Mouse (Mus musculus): ENCODE results near the gene Gli3. TPM values are rescaled to one million over a fixed set of nuclear protein-coding genes. Genes with fewer than 3 reads are reported as not detected.

The Gli3 gene
- polyA plus RNA-seq, 1 experiment, result not detected

DNA sequence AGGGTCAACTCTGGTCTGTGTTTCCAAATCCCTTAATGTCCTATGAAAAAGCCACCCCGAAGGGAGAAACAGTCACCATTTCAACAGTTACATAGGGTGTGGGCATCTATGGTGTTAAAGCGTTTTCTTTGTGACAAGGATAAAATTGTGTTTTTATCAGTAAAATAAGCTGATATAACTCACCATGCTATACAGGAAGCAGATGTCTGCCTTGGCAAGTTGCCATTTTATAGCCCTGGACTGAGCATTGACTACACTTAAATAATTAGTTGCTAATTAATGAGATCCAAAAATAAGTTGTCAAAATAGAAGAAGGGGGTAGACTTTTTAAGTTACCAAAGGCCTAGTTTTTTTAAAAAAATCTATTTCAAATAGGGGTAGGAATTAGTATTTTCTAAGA is 11.4 kb downstream of the Gli3 start:
- no peaks in the 10 kb centered on the region for H3K36me3 ChIP-seq (ENCODE audit: control insufficient read depth)
- H3K4me1 ChIP-seq (ENCODE audit: control insufficient read depth), result no peaks in the 10 kb centered on the region
- H3K4me3 ChIP-seq (replicated peaks), result no peak overlapping the region
- no peaks in the 10 kb centered on the region for H3K27me3 ChIP-seq (ENCODE audit: control insufficient read depth)
- H3K9me3 ChIP-seq (ENCODE audit: control insufficient read depth, low read length), result no peaks in the 10 kb centered on the region
- no peak for TF ChIP-seq GATA1 (IDR thresholded peaks at IDR 0.05; ENCODE audit: low read length)
- TF ChIP-seq TAL1 (IDR thresholded peaks at IDR 0.05; ENCODE audit: low read length), result no peak

DNA sequence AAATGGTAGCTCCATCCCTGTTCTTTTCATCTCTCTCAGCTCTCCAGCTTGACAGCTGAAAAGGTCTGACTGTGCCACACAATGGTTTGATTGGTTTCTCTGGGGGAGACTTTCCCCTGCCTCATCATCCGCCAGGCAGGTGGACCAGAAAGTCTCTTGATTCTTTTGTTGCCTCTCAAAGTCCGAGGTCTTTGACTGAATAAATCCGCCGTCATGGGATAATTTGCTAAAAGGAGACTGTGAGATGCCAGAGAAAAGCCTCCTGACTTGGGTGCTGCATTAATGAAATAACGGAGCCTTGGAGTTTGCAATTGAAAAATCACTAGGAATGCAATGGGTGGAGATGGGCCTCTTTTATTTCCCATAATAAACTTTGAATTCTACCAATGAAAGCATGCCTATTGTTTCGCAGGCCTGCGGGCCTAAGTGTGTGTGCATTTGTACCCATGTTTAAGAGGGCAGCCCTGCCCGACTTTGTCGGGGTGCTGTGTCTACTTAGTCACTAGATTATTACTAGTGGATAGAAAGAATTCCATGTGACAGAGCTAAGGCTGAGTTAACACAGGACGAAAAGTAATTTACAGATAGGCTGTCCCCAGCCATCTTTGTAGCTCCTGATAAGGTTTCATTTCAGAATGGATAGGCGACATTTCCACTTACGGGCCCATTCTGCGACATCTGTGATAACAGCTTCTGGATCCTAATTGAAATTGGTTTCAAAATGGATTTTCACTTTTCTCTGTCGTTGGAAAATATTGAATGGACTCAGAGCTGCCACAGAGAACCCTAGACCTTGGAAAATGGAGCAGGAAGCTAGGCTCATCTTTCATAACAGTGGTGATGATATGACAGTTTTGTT is 23.2 kb downstream of the Gli3 start:
- no peaks in the 10 kb centered on the region for H3K36me3 ChIP-seq (ENCODE audit: control insufficient read depth)
- no peaks in the 10 kb centered on the region for H3K9me3 ChIP-seq (ENCODE audit: control insufficient read depth, low read length)
- no peak for TF ChIP-seq TAL1 (IDR thresholded peaks at IDR 0.05; ENCODE audit: low read length)
- TF ChIP-seq GATA1 (IDR thresholded peaks at IDR 0.05; ENCODE audit: low read length), result no peak
- H3K27me3 ChIP-seq (ENCODE audit: control insufficient read depth), result no peaks in the 10 kb centered on the region
- no peak overlapping the region for H3K4me3 ChIP-seq (replicated peaks)
- no peaks in the 10 kb centered on the region for H3K4me1 ChIP-seq (ENCODE audit: control insufficient read depth)

DNA sequence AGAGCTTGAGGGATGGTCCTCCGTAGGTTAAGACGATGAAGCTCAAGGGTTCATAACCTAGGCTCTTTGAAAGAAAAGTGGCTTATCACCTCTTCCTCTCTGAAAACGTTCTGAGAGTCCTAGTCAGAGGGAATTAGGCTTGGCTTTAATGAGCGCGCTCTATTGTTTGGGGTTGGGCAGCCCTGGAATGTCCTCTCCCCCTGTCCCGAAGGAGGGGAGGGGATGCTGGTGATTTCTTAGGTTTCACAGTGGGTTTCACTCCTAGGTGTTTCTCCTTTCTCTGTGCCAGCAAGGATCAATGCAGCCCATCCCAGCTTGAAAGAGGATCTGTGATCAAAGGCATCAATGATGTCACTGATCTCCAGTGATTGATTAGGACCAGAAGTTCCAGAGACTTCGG is 24.3 kb downstream of the Gli3 start:
- no peaks in the 10 kb centered on the region for H3K27me3 ChIP-seq (ENCODE audit: control insufficient read depth)
- no peaks in the 10 kb centered on the region for H3K9me3 ChIP-seq (ENCODE audit: control insufficient read depth, low read length)
- TF ChIP-seq GATA1 (IDR thresholded peaks at IDR 0.05; ENCODE audit: low read length), result no peak
- no peak for TF ChIP-seq TAL1 (IDR thresholded peaks at IDR 0.05; ENCODE audit: low read length)
- no peaks in the 10 kb centered on the region for H3K36me3 ChIP-seq (ENCODE audit: control insufficient read depth)
- H3K4me1 ChIP-seq (ENCODE audit: control insufficient read depth), result no peaks in the 10 kb centered on the region
- H3K4me3 ChIP-seq (replicated peaks), result no peak overlapping the region

DNA sequence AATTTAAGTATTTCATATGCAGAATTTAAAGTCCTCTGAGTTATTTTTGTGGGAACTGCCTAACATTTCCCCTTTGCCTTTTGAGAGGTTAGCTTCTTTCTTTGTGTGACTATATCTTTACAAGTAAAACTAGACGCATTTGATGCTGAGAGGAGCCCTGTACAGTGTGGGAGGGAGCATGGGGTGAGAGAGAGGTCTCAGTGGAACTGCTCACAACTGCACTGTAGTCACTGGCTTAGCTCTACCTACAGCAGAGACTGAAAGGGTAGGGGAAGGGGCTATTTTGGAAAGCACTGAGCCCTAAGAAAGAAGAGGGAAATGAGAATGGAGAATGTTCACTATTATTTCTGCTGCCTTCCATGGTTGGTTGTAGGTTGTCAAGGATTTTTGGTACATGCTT is 25.0 kb downstream of the Gli3 start:
- no peak for TF ChIP-seq TAL1 (IDR thresholded peaks at IDR 0.05; ENCODE audit: low read length)
- no peak for TF ChIP-seq GATA1 (IDR thresholded peaks at IDR 0.05; ENCODE audit: low read length)
- Histone ChIP-seq H3K27me3 (ENCODE audit: control insufficient read depth) (no peaks in the 10 kb centered on the region), H3K9me3 (ENCODE audit: control insufficient read depth, low read length) (no peaks in the 10 kb centered on the region), H3K4me1 (ENCODE audit: control insufficient read depth) (no peaks in the 10 kb centered on the region), H3K4me3 (replicated peaks) (no peak overlapping the region), H3K36me3 (ENCODE audit: control insufficient read depth) (no peaks in the 10 kb centered on the region)

DNA sequence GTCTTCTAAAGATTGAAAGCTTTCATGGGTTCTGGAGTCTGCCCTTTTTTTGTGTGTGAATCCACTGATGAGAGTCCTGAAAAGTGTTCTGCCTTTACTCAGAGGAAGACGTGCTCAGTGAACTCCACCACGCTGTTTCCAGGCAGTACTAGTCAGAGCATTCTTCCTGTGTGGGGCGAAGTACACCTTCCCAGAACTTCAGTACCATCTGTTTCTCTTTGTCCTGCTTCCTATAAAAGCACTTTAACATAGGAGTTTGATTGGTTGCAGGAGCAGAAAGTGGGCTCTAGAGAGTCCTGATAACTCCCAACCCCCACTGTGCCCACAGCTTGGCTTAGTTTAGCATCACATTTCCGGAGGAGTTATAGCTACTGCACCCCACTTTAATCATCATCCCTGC is 32.8 kb downstream of the Gli3 start:
- Histone ChIP-seq H3K27me3 (ENCODE audit: control insufficient read depth) (no peaks in the 10 kb centered on the region), H3K4me1 (ENCODE audit: control insufficient read depth) (no peaks in the 10 kb centered on the region), H3K36me3 (ENCODE audit: control insufficient read depth) (no peaks in the 10 kb centered on the region), H3K9me3 (ENCODE audit: control insufficient read depth, low read length) (no peaks in the 10 kb centered on the region), H3K4me3 (replicated peaks) (no peak overlapping the region)
- no peak for TF ChIP-seq TAL1 (IDR thresholded peaks at IDR 0.05; ENCODE audit: low read length)
- no peak for TF ChIP-seq GATA1 (IDR thresholded peaks at IDR 0.05; ENCODE audit: low read length)

DNA sequence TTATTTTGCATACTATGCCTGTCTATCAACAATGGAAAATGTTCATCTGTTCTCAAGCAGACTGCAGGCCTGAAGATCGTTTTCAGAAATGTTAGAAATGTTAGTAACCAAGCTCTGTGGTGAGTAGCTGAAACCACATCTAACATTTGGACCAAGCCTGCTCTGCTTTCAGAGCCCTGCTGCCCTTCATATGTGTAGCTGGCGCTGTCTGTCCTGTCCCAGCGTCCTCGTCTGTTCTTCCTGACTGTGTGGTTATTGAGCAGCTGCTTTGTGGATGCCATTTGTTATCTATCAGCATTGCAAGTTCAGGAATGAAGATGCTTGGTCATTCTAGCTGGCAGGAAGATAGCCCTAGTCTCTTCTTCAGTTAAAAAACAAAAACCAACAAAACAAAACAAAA is 35.3 kb downstream of the Gli3 start:
- H3K36me3 ChIP-seq (ENCODE audit: control insufficient read depth), result no peaks in the 10 kb centered on the region

DNA sequence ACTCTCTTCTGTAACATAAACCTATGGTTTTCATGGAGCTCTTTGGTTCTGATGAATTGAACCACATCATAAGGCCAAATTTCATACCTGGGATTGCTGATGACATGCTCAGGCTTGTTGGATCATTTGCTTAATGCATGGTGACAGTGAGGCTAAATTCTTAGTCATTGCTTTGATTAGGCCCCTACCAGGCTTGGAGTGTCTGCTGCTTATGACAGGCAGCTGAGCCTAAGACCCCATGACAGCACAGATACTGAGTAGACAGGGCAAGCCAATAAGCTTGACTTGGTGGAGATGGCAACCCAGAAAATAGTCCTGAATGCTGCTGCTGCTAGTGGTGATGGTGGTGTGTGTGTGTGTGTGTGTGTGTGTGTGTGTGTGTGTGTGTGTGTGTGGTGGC is 47.9 kb downstream of the Gli3 start:
- Histone ChIP-seq H3K4me3 (replicated peaks) (no peak overlapping the region), H3K9me3 (ENCODE audit: control insufficient read depth, low read length) (no peaks in the 10 kb centered on the region), H3K36me3 (ENCODE audit: control insufficient read depth) (no peaks in the 10 kb centered on the region), H3K27me3 (ENCODE audit: control insufficient read depth) (no peaks in the 10 kb centered on the region), H3K4me1 (ENCODE audit: control insufficient read depth) (no peaks in the 10 kb centered on the region)
- TF ChIP-seq GATA1 (IDR thresholded peaks at IDR 0.05; ENCODE audit: low read length) (no peak), TAL1 (IDR thresholded peaks at IDR 0.05; ENCODE audit: low read length) (no peak)

More for the DNA sequence above, 35.3 kb downstream of the Gli3 start:
- Histone ChIP-seq H3K4me3 (replicated peaks) (no peak overlapping the region), H3K9me3 (ENCODE audit: control insufficient read depth, low read length) (no peaks in the 10 kb centered on the region), H3K27me3 (ENCODE audit: control insufficient read depth) (no peaks in the 10 kb centered on the region), H3K4me1 (ENCODE audit: control insufficient read depth) (no peaks in the 10 kb centered on the region)
- TF ChIP-seq GATA1 (IDR thresholded peaks at IDR 0.05; ENCODE audit: low read length) (no peak), TAL1 (IDR thresholded peaks at IDR 0.05; ENCODE audit: low read length) (no peak)

DNA sequence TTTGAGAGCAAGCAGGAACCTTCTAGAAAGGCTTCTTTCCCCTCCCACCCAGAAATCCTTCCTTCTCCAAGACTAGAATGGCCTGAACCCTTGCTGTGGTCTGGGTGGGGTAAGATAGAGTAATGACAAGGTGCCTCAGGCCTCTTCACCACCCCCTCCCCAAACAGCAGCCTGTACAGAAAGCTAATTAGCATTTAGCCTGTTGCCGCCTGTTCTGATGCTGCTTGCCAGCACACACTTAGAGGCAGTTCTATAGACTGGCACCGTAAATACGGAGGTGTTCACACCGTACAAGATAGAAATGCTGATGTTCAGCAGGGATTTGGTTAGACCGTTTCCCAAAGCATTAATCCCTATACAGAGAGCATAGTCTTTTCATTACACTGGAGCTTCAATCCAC is 50.1 kb downstream of the Gli3 start:
- H3K4me1 ChIP-seq (ENCODE audit: control insufficient read depth), result no peaks in the 10 kb centered on the region
- TF ChIP-seq TAL1 (IDR thresholded peaks at IDR 0.05; ENCODE audit: low read length) (no peak), GATA1 (IDR thresholded peaks at IDR 0.05; ENCODE audit: low read length) (no peak)

DNA sequence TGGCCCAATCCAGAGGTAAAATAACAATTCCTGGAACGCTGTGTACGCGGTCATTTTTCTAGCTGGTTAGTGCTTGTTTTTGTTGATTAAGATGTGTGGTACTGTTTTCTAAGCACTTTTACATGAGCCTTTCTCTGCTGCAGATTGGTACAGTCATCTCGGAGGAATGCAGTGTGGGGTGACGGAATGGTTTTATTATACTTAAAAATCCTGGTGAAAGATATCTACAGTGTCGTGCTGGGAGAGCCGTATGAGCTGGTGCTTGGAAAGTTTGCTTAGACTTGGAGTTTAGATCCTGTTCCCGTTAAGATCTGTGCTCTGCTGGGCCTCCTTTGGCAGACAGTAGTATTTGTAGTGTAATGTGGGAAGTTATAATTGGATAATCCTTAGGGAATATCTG is 51.0 kb downstream of the Gli3 start:
- Histone ChIP-seq H3K4me1 (ENCODE audit: control insufficient read depth) (no peaks in the 10 kb centered on the region), H3K27me3 (ENCODE audit: control insufficient read depth) (no peaks in the 10 kb centered on the region), H3K36me3 (ENCODE audit: control insufficient read depth) (no peaks in the 10 kb centered on the region), H3K4me3 (replicated peaks) (no peak overlapping the region), H3K9me3 (ENCODE audit: control insufficient read depth, low read length) (no peaks in the 10 kb centered on the region)
- TF ChIP-seq TAL1 (IDR thresholded peaks at IDR 0.05; ENCODE audit: low read length) (no peak), GATA1 (IDR thresholded peaks at IDR 0.05; ENCODE audit: low read length) (no peak)

More for the DNA sequence above, 50.1 kb downstream of the Gli3 start:
- no peaks in the 10 kb centered on the region for H3K36me3 ChIP-seq (ENCODE audit: control insufficient read depth)
- H3K27me3 ChIP-seq (ENCODE audit: control insufficient read depth), result no peaks in the 10 kb centered on the region
- no peak overlapping the region for H3K4me3 ChIP-seq (replicated peaks)
- H3K9me3 ChIP-seq (ENCODE audit: control insufficient read depth, low read length), result no peaks in the 10 kb centered on the region
